Mouse (Mus musculus) neural tube, embryonic 13.5 days (tissue): ENCODE results near the gene Pde6c. TPM values are rescaled to one million over a fixed set of nuclear protein-coding genes. Genes with fewer than 3 reads are reported as not detected.

Experiments
- ATAC-seq: fragments of 200-750 bp; cut with Nextera tagmentation; 2 replicates; pipeline ENCODE4 v1.8.0; 2017; ENCODE audit warnings: low read depth, mild to moderate bottlenecking, moderate TSS enrichment, moderate library complexity
- H3K27ac ChIP-seq: fragments of 300-500 bp; sonication (generic); replicated peaks from 2 replicates; pipeline ENCODE4 v1.5.1; 2015; ENCODE audit warnings: moderate library complexity, mild to moderate bottlenecking, inconsistent platforms
- H3K27me3 ChIP-seq: fragments of 300-500 bp; sonication (generic); 2 replicates; pipeline ENCODE4 v1.6.1; 2015; ENCODE audit warnings: mild to moderate bottlenecking, inconsistent platforms
- H3K36me3 ChIP-seq: fragments of 300-500 bp; sonication (generic); 2 replicates; pipeline ENCODE4 v1.6.1; 2015; ENCODE audit warnings: mild to moderate bottlenecking, inconsistent platforms
- H3K4me1 ChIP-seq: fragments of 300-500 bp; sonication (generic); replicated peaks from 2 replicates; pipeline ENCODE4 v1.6.1; 2015; ENCODE audit warnings: inconsistent platforms
- H3K4me2 ChIP-seq: fragments of 300-500 bp; sonication (generic); 2 replicates; pipeline ENCODE4 v1.6.1; 2015; ENCODE audit warnings: inconsistent platforms, mild to moderate bottlenecking, moderate library complexity
- H3K4me3 ChIP-seq: fragments of 300-500 bp; sonication (generic); 2 replicates; pipeline ENCODE4 v1.5.1; 2015; ENCODE audit warnings: mild to moderate bottlenecking, inconsistent platforms
- H3K9ac ChIP-seq: fragments of 300-500 bp; sonication (generic); 2 replicates; pipeline ENCODE4 v1.6.1; 2015; ENCODE audit warnings: moderate library complexity, mild to moderate bottlenecking, inconsistent platforms
- H3K9me3 ChIP-seq: fragments of 300-500 bp; sonication (generic); 2 replicates; pipeline ENCODE4 v1.6.1; 2016; ENCODE audit warnings: inconsistent platforms
- WGBS: fragments of 180-500 bp; shearing (Covaris S2); methylation state at CpG from one replicate; pipeline ENCODE4 v1.1.7; 2015; 5-methylcytosine and 5-hydroxymethylcytosine counted together
- polyA plus RNA-seq: library from polyadenylated mRNA; unstranded; fragments of >200 nt; fragmentation: Nextera tagmentation; extraction: Ambion mirVana; gene quantifications from 2 replicates; pipeline ENCODE4 v1.2.1, GENCODE M21; 2015

Gene Pde6c
- polyA plus RNA-seq, 1 experiment from 2014 or later = not detected

DNA sequence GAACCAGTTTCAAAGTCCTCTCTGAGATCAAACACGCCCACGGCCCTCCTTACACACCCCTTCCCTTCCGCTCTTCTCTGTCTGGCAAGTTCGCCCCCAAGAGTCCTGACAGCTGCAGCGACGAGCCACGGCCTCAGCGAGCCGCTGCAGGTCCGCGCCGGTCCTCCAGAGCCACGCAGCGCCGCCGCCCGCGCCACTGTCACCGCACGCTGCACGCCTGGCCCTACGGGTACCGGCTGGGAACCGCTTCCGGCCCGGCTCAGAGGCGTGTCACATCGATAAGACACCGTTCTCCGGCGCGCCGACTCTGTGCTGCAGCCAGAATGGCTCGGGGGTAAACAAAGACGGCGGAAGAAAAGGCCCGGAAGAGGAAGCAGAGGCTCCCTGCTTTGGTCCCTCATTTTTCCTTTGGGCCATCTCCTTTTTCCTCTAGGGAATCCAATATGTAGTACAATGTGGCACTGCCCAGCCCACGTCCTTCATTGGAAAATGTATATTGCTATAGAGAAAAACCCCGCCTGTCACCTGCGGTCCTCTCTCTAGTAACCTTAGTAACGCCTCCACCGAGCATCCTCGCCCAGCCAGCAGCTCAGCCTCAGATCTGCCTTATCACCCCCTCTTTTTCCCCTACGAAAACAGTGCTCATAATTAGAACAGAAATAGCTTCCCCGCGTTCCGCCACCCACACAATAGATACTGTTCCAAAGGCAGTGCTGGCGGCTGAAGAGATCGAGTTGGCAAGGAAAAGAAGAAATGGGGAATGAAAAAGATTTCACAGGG lies 91.5 kb downstream of the Pde6c start, which contains the start of gene Fra10ac1:
Gene Fra10ac1, minus strand, starts transcription at position 252 of the 780 bp plus-strand sequence.
- Histone ChIP-seq H3K9me3 (no peaks in the 10 kb centered on the region), H3K4me1 (peaks cover 18% of the 10 kb centered on the region)
- WGBS = under 1% methylated on average over 49 of the region's 49 CpGs

DNA sequence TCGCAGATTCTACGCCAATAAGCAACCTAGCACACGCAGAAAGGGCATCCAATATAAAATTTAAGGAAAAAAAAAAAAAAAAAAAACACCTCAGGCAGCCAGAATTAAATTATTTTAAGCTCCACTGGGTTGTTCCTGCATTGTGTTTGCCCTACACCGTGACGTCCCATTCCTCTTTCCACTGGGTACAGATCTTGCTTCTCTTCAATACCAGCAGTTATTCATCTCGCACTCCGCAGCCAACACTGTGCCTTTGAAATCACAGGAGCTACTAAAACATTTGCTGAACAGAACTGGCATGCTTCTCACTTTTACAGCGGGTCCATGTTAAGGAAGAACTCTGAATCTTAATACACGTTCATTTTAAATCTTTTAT lies 92.1 kb downstream of the Pde6c start:
- no peaks in the 10 kb centered on the region for H3K27me3 ChIP-seq
- peak overlapping the region; percentile 52 for H3K4me3 ChIP-seq
- H3K4me1 ChIP-seq = peaks cover 18% of the 10 kb centered on the region
- peak overlapping the region; percentile 80 for H3K9ac ChIP-seq
- peak overlapping the region; percentile 81 for H3K4me2 ChIP-seq
- peaks cover 1% of the 10 kb centered on the region; the same call in 1 of the 2 replicates for H3K36me3 ChIP-seq
- 9% methylated on average over 9 of the region's 9 CpGs for WGBS
- ATAC-seq = peak; percentile 63
- peak overlapping the region; percentile 97 for H3K27ac ChIP-seq
- no peaks in the 10 kb centered on the region; the same call in 1 of the 2 replicates for H3K9me3 ChIP-seq

More for the DNA sequence above, 91.5 kb downstream of the Pde6c start, which contains the start of gene Fra10ac1:
- no peaks in the 10 kb centered on the region for H3K27me3 ChIP-seq
- H3K4me3 ChIP-seq = peak within 1 kb of the TSS; percentile 52
- peak within 1 kb of the TSS; percentile 81 for H3K4me2 ChIP-seq
- H3K27ac ChIP-seq = peak within 1 kb of the TSS; percentile 97
- H3K36me3 ChIP-seq = peaks cover 5% of the 10 kb centered on the region; the same call in 1 of the 2 replicates
- ATAC-seq = peak; percentile 99
- H3K9ac ChIP-seq = peak within 1 kb of the TSS; percentile 80

DNA sequence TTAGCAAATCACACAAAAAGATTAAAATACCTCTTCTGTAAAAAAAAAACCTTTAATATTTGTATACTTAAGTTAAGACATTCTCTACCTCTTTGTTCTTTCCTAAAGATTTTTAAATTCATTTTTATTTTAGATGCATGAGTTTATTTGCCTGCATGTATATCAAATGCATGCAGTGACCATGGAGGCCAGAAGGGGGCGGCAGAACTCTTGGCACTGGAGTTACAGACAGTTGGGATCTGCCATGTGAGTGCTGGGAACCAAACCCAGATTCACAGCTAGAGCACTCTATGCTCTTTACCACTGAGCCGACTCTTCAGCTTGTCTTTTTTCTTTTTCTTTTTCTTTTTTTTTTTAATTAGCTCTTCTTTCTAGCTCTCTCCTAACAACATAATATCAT lies 96.1 kb downstream of the Pde6c start:
- H3K4me1 ChIP-seq = 0 out of 2 replicates have a peak, but pooled peaks cover 4% of the 10 kb centered on the region
- no peaks in the 10 kb centered on the region for H3K27me3 ChIP-seq
- H3K36me3 ChIP-seq = no peaks in the 10 kb centered on the region
- ATAC-seq = no peak
- H3K27ac ChIP-seq = no peak overlapping the region
- no peak overlapping the region for H3K4me3 ChIP-seq
- no peak overlapping the region for H3K9ac ChIP-seq
- WGBS = 60% methylated on average over 2 of the region's 2 CpGs
- no peak overlapping the region for H3K4me2 ChIP-seq
- no peaks in the 10 kb centered on the region; the same call in 1 of the 2 replicates for H3K9me3 ChIP-seq

DNA sequence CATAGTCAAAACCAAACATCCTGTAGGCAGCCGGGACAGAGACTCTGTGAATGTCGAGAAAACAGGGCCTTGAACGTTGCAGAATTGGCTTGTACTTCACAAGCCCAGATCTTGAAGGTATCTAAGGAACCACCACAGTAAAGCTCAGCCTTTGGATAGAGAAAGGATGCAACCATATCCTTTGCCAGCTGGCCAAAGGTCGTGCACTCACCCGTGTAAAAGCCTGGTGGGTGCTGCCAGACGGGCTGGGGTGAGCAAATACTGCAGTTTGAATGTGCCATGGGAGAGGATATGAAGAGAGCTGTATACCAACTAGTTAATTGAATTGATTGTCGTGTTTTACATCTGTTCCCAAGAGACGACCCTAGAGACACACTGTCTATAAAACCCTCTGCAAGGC lies 99.5 kb downstream of the Pde6c start:
- 21% methylated on average over 8 of the region's 8 CpGs for WGBS
- H3K4me3 ChIP-seq = no peak overlapping the region
- H3K9ac ChIP-seq = no peak overlapping the region
- H3K36me3 ChIP-seq = no peaks in the 10 kb centered on the region
- no peak; the same call in 1 of the 2 replicates for ATAC-seq
- no peaks in the 10 kb centered on the region for H3K4me1 ChIP-seq
- H3K4me2 ChIP-seq = no peak overlapping the region
- no peaks in the 10 kb centered on the region for H3K27me3 ChIP-seq
- H3K27ac ChIP-seq = no peak overlapping the region
- H3K9me3 ChIP-seq = no peaks in the 10 kb centered on the region; the same call in 1 of the 2 replicates

DNA sequence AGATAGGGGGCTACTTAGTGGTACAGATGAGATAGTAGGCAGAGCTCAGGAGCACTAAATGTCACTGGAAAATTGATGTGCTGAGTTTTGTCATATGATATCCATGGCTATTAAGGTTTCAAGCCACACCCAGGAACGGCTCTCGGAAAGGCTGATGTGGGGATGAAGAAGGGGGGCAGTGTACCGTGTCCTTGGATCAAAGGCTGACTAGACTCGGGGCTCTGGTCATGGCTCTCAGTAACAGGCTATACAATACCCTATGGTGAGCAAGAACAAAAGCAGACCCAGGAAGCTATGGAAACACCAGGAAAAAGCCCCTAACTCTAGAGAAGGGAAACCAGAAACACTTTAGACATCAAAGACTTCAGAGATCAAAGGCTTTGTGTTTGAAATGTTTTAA lies 99.9 kb downstream of the Pde6c start:
- Histone ChIP-seq H3K4me3 (no peak overlapping the region), H3K4me2 (no peak overlapping the region), H3K27ac (no peak overlapping the region), H3K9me3 (no peaks in the 10 kb centered on the region; the same call in 1 of the 2 replicates), H3K4me1 (no peaks in the 10 kb centered on the region), H3K9ac (no peak overlapping the region), H3K27me3 (no peaks in the 10 kb centered on the region), H3K36me3 (no peaks in the 10 kb centered on the region)
- 3% methylated on average over 4 of the region's 4 CpGs for WGBS
- ATAC-seq = no peak

Other genes with a start within 250 kb of the Pde6c start
- gene Myof, start 89.2 kb upstream of the Pde6c start, polyA plus RNA-seq = 2.9 and 3.4 TPM in 2 replicates
- 7.6 and 9.2 TPM in 2 replicates for gene Cep55, start 77.8 kb upstream of the Pde6c start, polyA plus RNA-seq
- gene Ffar4, start 35.7 kb upstream of the Pde6c start, polyA plus RNA-seq = not detected in 2 replicates
- 2.9 and 4.6 TPM in 2 replicates for gene Rbp4, start 7.5 kb upstream of the Pde6c start, polyA plus RNA-seq
- 46.3 and 47.7 TPM in 2 replicates for gene Fra10ac1, start 91.4 kb downstream of the Pde6c start, polyA plus RNA-seq
- gene Lgi1, start 131.8 kb downstream of the Pde6c start, polyA plus RNA-seq = 9.5 and 11.2 TPM in 2 replicates